Mouse (Mus musculus) ES-E14 (cell line): Measurements from ENCODE around the gene Letm1. TPM values are rescaled to one million over a fixed set of nuclear protein-coding genes. Genes with fewer than 3 reads are reported as not detected.

Experiments used
- DNase-seq: peaks from one replicate; pipeline ENCODE4 v3.0.0-alpha.2; 2013; ENCODE audit warnings: low read depth, low spot score
- H3K27ac ChIP-seq: 2 replicates; pipeline ENCODE4 v1.5.1; 2012; ENCODE audit warnings: low read depth, mild to moderate bottlenecking, low read length, moderate library complexity, mixed read lengths; ENCODE audit not compliant: poor library complexity, insufficient read depth, severe bottlenecking
- H3K36me3 ChIP-seq: 2 replicates; pipeline ENCODE4 v1.6.1; 2012; ENCODE audit warnings: mild to moderate bottlenecking, low read length, moderate library complexity, mixed read lengths; ENCODE audit not compliant: control insufficient read depth, poor library complexity, insufficient read depth, severe bottlenecking
- H3K4me1 ChIP-seq, 2 experiments: fragments of 150-350 bp in 1 of 2; sonication (generic) in 1 of 2; 2 replicates each; pipeline ENCODE4 v1.6.1; 2012; ENCODE audit warnings: low read length in 2 of 2, mild to moderate bottlenecking in 1 of 2, mixed read lengths in 1 of 2; ENCODE audit not compliant: control insufficient read depth in 2 of 2, insufficient read depth in 2 of 2, poor library complexity in 1 of 2
- H3K4me3 ChIP-seq, 2 experiments: fragments of 150-350 bp in 1 of 2; sonication (generic) in 1 of 2; 2 replicates each; pipeline ENCODE4 v1.5.1; 2012; ENCODE audit warnings: low read length in 2 of 2, low read depth in 1 of 2, mild to moderate bottlenecking in 1 of 2, mixed read lengths in 1 of 2; ENCODE audit not compliant: insufficient read depth in 1 of 2, poor library complexity in 1 of 2, severe bottlenecking in 1 of 2
- H3K9ac ChIP-seq: 2 replicates; pipeline ENCODE4 v1.6.1; 2012; ENCODE audit warnings: low read depth, mild to moderate bottlenecking, low read length, mixed read lengths; ENCODE audit not compliant: poor library complexity, insufficient read depth, severe bottlenecking
- H3K9me3 ChIP-seq: fragments of 150-350 bp; sonication (generic); 2 replicates; pipeline ENCODE4 v1.6.1; 2012; ENCODE audit warnings: low read depth, mild to moderate bottlenecking, low read length; ENCODE audit not compliant: control insufficient read depth, insufficient read depth
- CHD2 ChIP-seq: IDR thresholded peaks from 2 replicates; pipeline ENCODE4 v1.6.1; 2014; ENCODE audit warnings: mild to moderate bottlenecking, low read depth, low read length, inconsistent platforms
- HCFC1 ChIP-seq: IDR thresholded peaks from 2 replicates; pipeline ENCODE4 v1.6.1; 2012; ENCODE audit warnings: low read length, inconsistent platforms, borderline replicate concordance; ENCODE audit not compliant: insufficient read depth
- MAFK ChIP-seq: IDR thresholded peaks from 2 replicates; pipeline ENCODE4 v1.6.1; 2014; ENCODE audit warnings: mild to moderate bottlenecking, low read depth, low read length, inconsistent platforms; ENCODE audit not compliant: insufficient read depth
- ZC3H11A ChIP-seq: IDR thresholded peaks from 2 replicates; pipeline ENCODE4 v1.6.1; 2012; ENCODE audit warnings: low read depth, mild to moderate bottlenecking, inconsistent platforms, low read length, borderline replicate concordance
- ZNF384 ChIP-seq: IDR thresholded peaks from 2 replicates; pipeline ENCODE4 v1.6.1; 2012; ENCODE audit warnings: low read depth, low read length, inconsistent platforms
- in situ Hi-C, 2 experiments: fragments of 600-800 bp; cut with MboI; formaldehyde crosslinking; loops; one replicate each; pipeline ENCODE4 v1.15.1; 2025; ENCODE audit warnings: low sequenced_read_pairs in 2 of 2, inconsistent platforms in 1 of 2; ENCODE audit not compliant: unreplicated experiment in 2 of 2
- total RNA-seq: library from RNA; depleted of rRNA; stranded (reverse); fragments of 300-350 nt; gene quantifications from 2 replicates; pipeline ENCODE4 v1.2.3, GENCODE M21; 2012

The Letm1 gene
- total RNA-seq, 1 experiment = 36.5 TPM

DNA sequence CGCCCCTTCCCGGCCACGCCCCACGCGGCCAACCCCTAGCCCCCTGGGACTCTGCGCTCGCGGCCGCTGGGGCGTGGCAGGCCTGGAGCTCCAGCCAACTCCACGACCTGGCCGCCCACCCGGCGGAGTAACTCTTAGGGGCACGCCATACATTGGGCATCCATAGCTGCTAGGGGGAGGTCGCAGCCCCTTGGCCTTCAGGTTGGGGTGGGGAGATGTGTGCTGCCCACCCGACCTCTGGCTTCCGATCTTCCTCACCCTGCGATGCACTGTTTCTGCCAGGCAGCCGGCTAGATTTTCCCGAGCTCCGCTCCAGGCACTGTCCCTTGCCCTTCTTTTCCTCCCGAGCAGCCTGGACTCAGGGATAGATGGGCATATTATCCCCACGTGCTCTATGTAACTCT lies 86.9 kb downstream of the Letm1 start:
- Histone ChIP-seq H3K4me3 (peak overlapping the region; percentile 30 to 70), H3K36me3 (no peaks in the 10 kb centered on the region), H3K9ac (peak overlapping the region; percentile 18), H3K9me3 (no peaks in the 10 kb centered on the region), H3K27ac (no peak overlapping the region), H3K4me1 (peaks cover 5 to 6% of the 10 kb centered on the region in 2 experiments; a peak in 3 of 4 replicates)
- TF ChIP-seq CHD2 = no peak
- TF ChIP-seq HCFC1 = no peak
- no peak for TF ChIP-seq ZNF384
- TF ChIP-seq ZC3H11A = no peak
- TF ChIP-seq MAFK = no peak
- no peak for DNase-seq
- in situ Hi-C loops = no loop called here

GRCm38 (mm10) chr5:33694848-33695717 lies 87.5 kb downstream of the Letm1 start:
- Histone ChIP-seq H3K4me1 (peaks cover 3 to 6% of the 10 kb centered on the region in 2 experiments; a peak in 2 of 4 replicates), H3K4me3 (peak overlapping the region; percentile 30 to 70), H3K36me3 (no peaks in the 10 kb centered on the region), H3K9me3 (no peaks in the 10 kb centered on the region), H3K9ac (peak overlapping the region; percentile 18), H3K27ac (no peak overlapping the region)
- no peak for DNase-seq
- TF ChIP-seq ZC3H11A (no peak), ZNF384 (no peak), HCFC1 (no peak), CHD2 (no peak), MAFK (no peak)
- in situ Hi-C loops = no loop called here

- TF ChIP-seq ZC3H11A (no peak), ZNF384 (no peak), MAFK (no peak), CHD2 (no peak), HCFC1 (no peak)
- Histone ChIP-seq H3K9me3 (no peaks in the 10 kb centered on the region), H3K36me3 (no peaks in the 10 kb centered on the region), H3K4me1 (peaks cover 3 to 6% of the 10 kb centered on the region in 2 experiments; a peak in 2 of 4 replicates), H3K27ac (no peak overlapping the region), H3K4me3 (no peak overlapping the region), H3K9ac (no peak overlapping the region)
- in situ Hi-C loops = no loop called here
- no peak for DNase-seq
Measured at GRCm38 (mm10) chr5:33694461-33694847, 88.2 kb downstream of the Letm1 start.

DNA sequence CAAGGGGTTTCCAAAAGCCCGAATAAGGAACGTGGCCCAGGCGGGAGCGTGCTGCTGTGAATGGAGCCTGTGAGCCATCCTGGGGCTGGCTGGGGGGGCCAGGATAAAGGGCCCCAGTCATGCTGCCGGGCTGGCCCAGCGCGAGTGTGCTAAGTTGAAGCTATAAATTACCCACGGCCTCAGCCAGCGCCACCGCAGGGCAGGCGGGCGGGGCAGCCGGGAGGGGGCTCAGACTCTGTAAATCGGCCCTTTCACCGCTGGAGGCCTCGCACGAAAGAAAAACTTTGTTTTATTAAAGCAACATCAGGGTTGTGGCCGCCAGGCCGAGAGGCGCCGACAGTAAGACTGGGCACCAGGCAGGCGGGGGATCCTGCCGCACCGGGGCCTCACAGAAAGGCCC lies 90.2 kb downstream of the Letm1 start:
- Histone ChIP-seq H3K27ac (no peak overlapping the region), H3K9me3 (no peaks in the 10 kb centered on the region), H3K4me1 (peaks cover 3 to 6% of the 10 kb centered on the region in 2 experiments; a peak in 2 of 4 replicates), H3K36me3 (no peaks in the 10 kb centered on the region), H3K4me3 (peak overlapping the region; percentile 33 to 57), H3K9ac (peak overlapping the region; percentile 23; the same call in 1 of the 2 replicates)
- TF ChIP-seq HCFC1 = no peak
- TF ChIP-seq MAFK = no peak
- TF ChIP-seq ZC3H11A = no peak
- TF ChIP-seq CHD2 = no peak
- TF ChIP-seq ZNF384 = no peak
- no peak for DNase-seq
- in situ Hi-C loops = no loop called here
